Mouse (Mus musculus): ENCODE data around the gene Cst6.

Cst6 gene

GRCm38 (mm10) chr19:5297903-5298800 lies 51.2 kb downstream of the Cst6 start, which contains the start of gene Gal3st3:
Gene Gal3st3 (plus strand): TSS chr19:5298331.
- in situ Hi-C loops (cut with MboI; ENCODE audit: low pct_unique_long_range_greater_than_20kb in 1 of 2, low sequenced_read_pairs in 2 of 2, unreplicated experiment in 1 of 2), result no loop called here

- in situ Hi-C loops (cut with MboI; ENCODE audit: low pct_unique_long_range_greater_than_20kb in 1 of 2, low sequenced_read_pairs in 2 of 2, unreplicated experiment in 1 of 2), result no loop called here
These were observed 52.7 kb downstream of the Cst6 start for GRCm38 (mm10) chr19:5296630-5297029.

- in situ Hi-C loops (cut with MboI; ENCODE audit: low pct_unique_long_range_greater_than_20kb in 1 of 2, low sequenced_read_pairs in 2 of 2, unreplicated experiment in 1 of 2), result no loop called here
These were observed 53.7 kb downstream of the Cst6 start for GRCm38 (mm10) chr19:5295736-5296075.

GRCm38 (mm10) chr19:5294972-5295735 lies 54.2 kb downstream of the Cst6 start, which contains the start of gene Sf3b2:
Gene Sf3b2 (minus strand): TSS chr19:5295455.
- in situ Hi-C loops (cut with MboI; ENCODE audit: low pct_unique_long_range_greater_than_20kb in 1 of 2, low sequenced_read_pairs in 2 of 2, unreplicated experiment in 1 of 2), result no loop called here
